Mouse (Mus musculus): ENCODE data around the gene Dgcr8.
"Not testable (repeated sequence)": the region's sequence is repeated elsewhere in the genome, so short reads cannot be mapped to it uniquely, and the experiment has no call there.

The Dgcr8 gene

GRCm38 (mm10) chr16:18289067-18289588 is at the start of gene Dgcr8:
Gene Dgcr8, minus strand, starts transcription at chr16:18289246.
- DNase-seq = peak; percentile 97

- no peak for DNase-seq
Measured at GRCm38 (mm10) chr16:18337261-18337660, 48.2 kb upstream of the Dgcr8 start.

- no peak for DNase-seq
Measured at GRCm38 (mm10) chr16:18335981-18336380, 46.9 kb upstream of the Dgcr8 start.

GRCm38 (mm10) chr16:18333976-18334375 is 44.9 kb upstream of the Dgcr8 start:
- no peak for DNase-seq

GRCm38 (mm10) chr16:18328524-18328923 is 39.5 kb upstream of the Dgcr8 start:
- DNase-seq = no peak

- no peak for DNase-seq
Measured at GRCm38 (mm10) chr16:18327936-18328335, 38.9 kb upstream of the Dgcr8 start.

- DNase-seq = no peak
Measured at GRCm38 (mm10) chr16:18325741-18326140, 36.7 kb upstream of the Dgcr8 start.

- no peak for DNase-seq
Measured at GRCm38 (mm10) chr16:18324031-18324430, 35.0 kb upstream of the Dgcr8 start.

- DNase-seq = no peak
Measured at GRCm38 (mm10) chr16:18323460-18323859, 34.4 kb upstream of the Dgcr8 start.

- DNase-seq = no peak
Measured at GRCm38 (mm10) chr16:18321443-18321842, 32.4 kb upstream of the Dgcr8 start.

GRCm38 (mm10) chr16:18318992-18319391 is 29.9 kb upstream of the Dgcr8 start:
- no peak for DNase-seq

GRCm38 (mm10) chr16:18308159-18308558 is 19.1 kb upstream of the Dgcr8 start:
- DNase-seq = no peak

GRCm38 (mm10) chr16:18289614-18290013 is 568 bp upstream of the Dgcr8 start:
- not testable (repeated sequence) for DNase-seq

- DNase-seq = no peak
Measured at GRCm38 (mm10) chr16:18288581-18289061, 425 bp downstream of the Dgcr8 start.

GRCm38 (mm10) chr16:18288166-18288565 is 880 bp downstream of the Dgcr8 start:
- DNase-seq = no peak

- DNase-seq = no peak
Measured at GRCm38 (mm10) chr16:18275166-18275565, 13.9 kb downstream of the Dgcr8 start.

GRCm38 (mm10) chr16:18268182-18268581 is 20.9 kb downstream of the Dgcr8 start:
- no peak for DNase-seq

- DNase-seq = no peak
Measured at GRCm38 (mm10) chr16:18265024-18265423, 24.0 kb downstream of the Dgcr8 start.

- DNase-seq = no peak
Measured at GRCm38 (mm10) chr16:18258221-18258620, 30.8 kb downstream of the Dgcr8 start, which contains the start of gene Gm49776. Gene Gm49776, minus strand, starts transcription at chr16:18258321.

GRCm38 (mm10) chr16:18253866-18254265 is 35.2 kb downstream of the Dgcr8 start:
- DNase-seq = no peak

- DNase-seq = no peak
Measured at GRCm38 (mm10) chr16:18252736-18253135, 36.3 kb downstream of the Dgcr8 start.

GRCm38 (mm10) chr16:18250828-18251790 is 37.9 kb downstream of the Dgcr8 start:
- DNase-seq = no peak

- no peak for DNase-seq
Measured at GRCm38 (mm10) chr16:18250231-18250630, 38.8 kb downstream of the Dgcr8 start.

- DNase-seq = peak; percentile 70
Measured at GRCm38 (mm10) chr16:18249364-18249967, 39.6 kb downstream of the Dgcr8 start.

All from cerebellum, adult 9-10 months (tissue).